Mouse (Mus musculus) left cerebral cortex, adult 2 months (tissue): ENCODE measurements around the gene Tia1. TPM values are rescaled to one million over a fixed set of nuclear protein-coding genes. Genes with fewer than 3 reads are reported as not detected.
A peak's percentile ranks its signal among the peaks of the same experiment; 100 is the strongest.

ENCODE experiments used
- DNase-seq, 2 experiments: peaks; one replicate each; pipeline ENCODE4 v3.0.0; 2021 to 2022; ENCODE audit warnings: low spot score in 2 of 2, mixed read lengths in 1 of 2; ENCODE audit errors: extremely low spot score in 1 of 2
- H3K27ac ChIP-seq: fragments of 200-600 bp; 2 replicates; pipeline ENCODE4 v1.8.1; 2022
- H3K4me3 ChIP-seq: fragments of 200-600 bp; 2 replicates; pipeline ENCODE4 v1.8.1; 2022
- CTCF ChIP-seq: fragments of 200-600 bp; IDR thresholded peaks from 2 replicates; pipeline ENCODE4 v1.8.1; 2022; ENCODE audit warnings: antibody characterized with exemption, mild to moderate bottlenecking, moderate library complexity
- intact Hi-C: fragments of 180-260 bp; cut with DNase I; formaldehyde crosslinking; loops from one replicate; pipeline ENCODE4 v1.15.1; 2025
- total RNA-seq, 2 experiments: library from RNA; stranded (reverse); gene quantifications; 2 replicates each; pipeline ENCODE4 v1.2.3; 2021

The Tia1 gene
- total RNA-seq, 2 experiments from 2014 or later = 117 to 119 TPM

DNA sequence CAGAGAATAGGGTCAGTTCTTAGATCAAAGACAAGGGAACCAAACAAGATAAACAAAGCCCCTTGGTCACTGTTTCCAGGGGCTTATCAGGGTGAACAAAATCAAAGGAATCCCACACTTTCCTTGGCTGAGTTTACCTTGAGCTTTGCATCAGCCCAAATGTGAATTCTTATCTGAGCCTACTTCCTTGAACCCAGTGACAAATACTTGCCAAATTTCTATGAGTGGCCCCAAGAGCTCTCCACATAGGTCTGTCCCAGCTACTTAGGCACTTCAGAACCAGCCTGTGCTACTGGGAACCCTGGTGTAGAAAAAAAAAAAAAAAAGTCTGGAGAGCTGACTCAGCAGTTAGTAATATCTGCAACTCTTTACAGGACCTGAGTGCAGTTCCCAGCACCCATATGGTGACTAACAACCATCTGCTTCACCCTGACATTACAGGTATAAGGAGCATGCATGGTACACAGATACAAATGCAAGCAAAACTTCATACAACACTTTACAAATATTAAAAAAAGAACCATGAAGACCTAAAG, 70.7 kb downstream of the Tia1 start:
- intact Hi-C loops = no loop called here

DNA sequence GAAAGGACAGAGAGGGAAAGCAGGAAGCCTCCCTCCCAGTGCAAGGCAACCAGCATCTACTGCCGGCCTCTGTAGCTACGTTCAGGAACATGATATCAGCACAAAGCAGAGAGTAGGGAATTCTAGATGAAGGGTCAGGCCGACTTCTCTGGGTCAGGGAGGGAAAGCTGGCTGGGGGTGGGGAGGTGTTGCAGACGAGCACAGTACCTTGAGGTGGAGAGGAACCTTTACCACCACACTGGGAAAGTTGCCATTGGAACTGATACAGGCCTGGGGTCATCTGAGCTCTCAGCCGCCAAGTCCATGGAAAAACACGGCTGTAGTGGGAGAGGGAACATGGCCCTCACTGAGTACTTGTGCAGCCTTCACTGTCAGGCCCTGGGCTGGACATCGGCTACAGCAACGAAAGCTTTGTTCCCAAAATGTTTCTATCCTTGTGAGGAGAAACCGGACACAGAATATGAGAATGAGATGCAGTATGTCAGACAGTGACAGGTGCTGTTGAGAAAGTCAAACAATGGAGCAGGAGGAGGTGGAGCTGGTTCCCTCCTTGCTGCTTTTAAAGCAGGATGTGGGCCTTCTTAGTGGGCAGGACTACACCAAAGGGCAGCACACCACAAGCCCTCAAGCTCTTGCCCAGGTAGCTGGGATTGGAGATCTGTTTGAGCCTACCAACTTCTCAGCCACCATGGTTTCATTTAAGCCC, 71.6 kb downstream of the Tia1 start:
- no peak for DNase-seq
- TF ChIP-seq CTCF = no peak
- intact Hi-C loops = no loop called here
- H3K27ac ChIP-seq = no peak overlapping the region
- H3K4me3 ChIP-seq = no peak overlapping the region

More for the DNA sequence above, 70.7 kb downstream of the Tia1 start:
- Histone ChIP-seq H3K27ac (no peak overlapping the region), H3K4me3 (no peak overlapping the region)
- TF ChIP-seq CTCF = no peak
- DNase-seq = no peak

DNA sequence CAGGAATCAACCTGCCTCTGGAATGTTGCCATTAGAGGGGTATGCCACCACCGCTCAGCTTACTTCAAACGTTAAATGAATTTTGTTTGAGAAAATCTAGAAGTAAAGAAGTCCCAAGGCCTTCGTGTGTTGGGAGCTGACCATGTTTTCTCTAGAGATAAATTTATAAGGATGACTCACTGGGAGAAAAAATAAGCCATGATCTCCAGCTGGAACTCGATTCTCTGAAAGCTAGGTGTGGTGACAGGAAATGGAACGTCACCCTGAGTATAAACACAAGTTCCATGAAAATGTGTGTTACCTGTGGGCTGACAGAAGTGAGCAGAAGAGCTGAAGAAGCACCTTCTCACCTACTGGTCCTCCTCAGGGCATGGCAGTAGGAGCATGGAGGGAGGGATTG, 72.9 kb downstream of the Tia1 start:
- no peak for TF ChIP-seq CTCF
- intact Hi-C loops = no loop called here
- no peak for DNase-seq

GRCm38 (mm10) chr6:86479311-86479710, 75.3 kb downstream of the Tia1 start:
- no peak for TF ChIP-seq CTCF
- no peak for DNase-seq
- Histone ChIP-seq H3K27ac (no peak overlapping the region), H3K4me3 (no peak overlapping the region)
- intact Hi-C loops = no loop called here

More for the DNA sequence above, 72.9 kb downstream of the Tia1 start:
- Histone ChIP-seq H3K27ac (peak overlapping the region; percentile 54; the same call in 1 of the 2 replicates), H3K4me3 (no peak overlapping the region)

GRCm38 (mm10) chr6:86479816-86480188, 75.8 kb downstream of the Tia1 start:
- Histone ChIP-seq H3K27ac (no peak overlapping the region; the same call in 1 of the 2 replicates), H3K4me3 (no peak overlapping the region)
- TF ChIP-seq CTCF = no peak
- DNase-seq = no peak
- intact Hi-C loops = no loop called here

DNA sequence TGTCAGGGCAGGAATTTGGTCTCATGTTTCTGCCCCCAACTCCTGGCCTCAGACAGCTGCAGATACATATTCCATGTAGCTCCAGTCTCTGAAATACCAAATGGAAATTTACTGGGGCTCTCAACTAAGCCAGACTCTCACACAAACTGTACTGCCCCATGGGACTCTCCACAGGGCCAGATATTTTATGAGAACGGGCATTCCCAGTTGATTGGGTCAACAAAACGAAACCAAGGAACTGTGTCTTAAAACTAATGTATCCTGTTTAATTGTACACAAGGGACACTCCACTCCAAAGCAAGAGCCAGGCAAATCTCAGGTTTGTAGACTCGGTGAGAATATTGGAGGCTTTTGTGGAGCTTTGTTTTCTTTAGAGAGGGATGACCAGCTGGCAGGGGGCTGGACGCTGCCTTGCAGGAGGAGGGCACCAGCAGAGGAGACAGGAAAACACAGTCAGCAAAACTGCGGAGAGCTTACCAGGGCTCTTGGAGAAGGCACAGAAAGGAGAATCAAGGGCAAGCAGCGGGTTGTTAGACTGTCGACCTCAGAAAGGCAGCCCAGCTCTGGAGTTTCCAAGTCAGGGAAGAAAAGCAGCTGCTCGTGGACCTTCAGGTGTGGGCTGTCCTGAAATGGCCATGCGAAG, 76.3 kb downstream of the Tia1 start:
- no peak for DNase-seq
- TF ChIP-seq CTCF = no peak
- H3K27ac ChIP-seq = peak overlapping the region; percentile 49; the same call in 1 of the 2 replicates
- intact Hi-C loops = no loop called here
- peak overlapping the region; percentile 7 for H3K4me3 ChIP-seq

- TF ChIP-seq CTCF = no peak
- H3K27ac ChIP-seq = no peak overlapping the region
- no peak overlapping the region for H3K4me3 ChIP-seq
- intact Hi-C loops = no loop called here
- no peak for DNase-seq
These were observed 77.9 kb downstream of the Tia1 start for GRCm38 (mm10) chr6:86481871-86482270.

Other genes with a start within 250 kb of the Tia1 start
- gene Tgfa, start 209.0 kb upstream of the Tia1 start, total RNA-seq = 10 to 100 TPM; 11.7 to 13.1 TPM
- 10 to 100 TPM; 21.3 to 21.8 TPM for gene Fam136a, start 38.6 kb upstream of the Tia1 start, total RNA-seq
- gene Snrpg, start 32.9 kb upstream of the Tia1 start, total RNA-seq = 10 to 100 TPM; 54.8 to 61.9 TPM
- gene Pcyox1, start 7.1 kb upstream of the Tia1 start, total RNA-seq = 100 to 1,000 TPM; 105 to 115 TPM
- not detected for gene Gm44790, start 22.4 kb downstream of the Tia1 start, total RNA-seq
- gene C87436, start 34.2 kb downstream of the Tia1 start, total RNA-seq = 10 to 100 TPM; 19.3 to 24.7 TPM
- 100 to 1,000 TPM; 174 to 176 TPM for gene Pcbp1, start 122.1 kb downstream of the Tia1 start, total RNA-seq
- gene Asprv1, start 223.9 kb downstream of the Tia1 start, total RNA-seq = 1 to 10 TPM; 1.8 to 2.5 TPM